Mouse (Mus musculus): ENCODE measurements around the gene Mroh2a. TPM values are rescaled to one million over a fixed set of nuclear protein-coding genes. Genes with fewer than 3 reads are reported as not detected.

Mroh2a gene
- total RNA-seq (2023) = 0.12 to 0.67 TPM (median 0.44 TPM) in 4 replicates

DNA sequence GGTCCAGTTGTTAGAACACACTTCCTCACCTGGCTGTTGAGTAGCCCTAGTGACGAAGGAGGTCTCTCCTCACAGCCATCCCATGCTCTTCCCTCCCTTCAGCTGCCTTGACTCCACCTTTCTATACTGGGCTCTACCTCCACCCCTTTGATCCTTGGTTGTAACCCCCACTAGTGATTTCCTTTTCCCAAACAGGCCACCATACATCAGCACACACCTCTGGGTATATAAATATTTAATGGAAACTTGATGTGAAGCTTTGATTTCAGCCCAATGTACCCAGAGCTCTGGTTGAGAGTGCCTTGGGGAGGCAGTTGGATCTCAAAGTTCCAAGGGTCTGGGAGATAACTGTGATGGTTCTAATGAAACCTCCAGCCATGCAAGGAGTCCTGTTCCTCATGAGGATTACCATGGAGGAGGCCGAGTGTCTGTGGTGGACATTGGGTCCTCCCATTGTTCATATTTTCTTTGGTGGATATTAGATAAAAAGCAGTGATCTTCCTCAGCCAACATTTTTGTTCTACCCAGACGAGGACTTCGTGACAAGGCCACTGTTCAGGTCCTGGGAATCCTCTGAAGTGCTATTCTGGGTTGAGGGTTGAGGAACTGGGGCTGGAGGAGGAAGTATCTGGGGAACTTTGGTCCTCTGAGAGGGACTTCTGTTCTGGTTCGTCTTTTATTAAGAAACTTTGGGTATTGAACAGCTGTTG lies at the start of gene Mroh2a:
Gene Mroh2a, plus strand, starts transcription at position 317 of the 710 bp plus-strand sequence.

DNA sequence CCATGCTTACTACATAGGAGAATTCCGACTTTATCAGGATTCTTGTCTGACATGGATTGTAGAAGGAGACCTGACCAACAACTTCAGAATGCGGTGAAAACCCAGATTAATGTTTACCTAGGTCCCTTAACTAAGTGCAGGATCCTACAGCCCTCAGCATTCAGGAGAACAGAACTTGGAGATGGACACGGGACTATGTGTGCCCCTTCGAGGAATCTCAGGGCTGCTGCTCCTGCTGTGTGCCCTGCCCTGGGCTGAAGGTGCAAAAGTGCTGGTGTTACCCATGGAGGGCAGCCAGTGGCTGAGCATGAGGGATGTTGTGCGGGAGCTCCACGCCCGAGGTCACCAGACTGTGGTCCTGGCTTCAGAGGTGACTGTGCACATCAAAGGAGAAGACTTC lies 26.3 kb upstream of the Mroh2a start, which contains the start of gene Ugt1a2:
Gene Ugt1a2, plus strand, starts transcription at position 146 of the 400 bp plus-strand sequence.

DNA sequence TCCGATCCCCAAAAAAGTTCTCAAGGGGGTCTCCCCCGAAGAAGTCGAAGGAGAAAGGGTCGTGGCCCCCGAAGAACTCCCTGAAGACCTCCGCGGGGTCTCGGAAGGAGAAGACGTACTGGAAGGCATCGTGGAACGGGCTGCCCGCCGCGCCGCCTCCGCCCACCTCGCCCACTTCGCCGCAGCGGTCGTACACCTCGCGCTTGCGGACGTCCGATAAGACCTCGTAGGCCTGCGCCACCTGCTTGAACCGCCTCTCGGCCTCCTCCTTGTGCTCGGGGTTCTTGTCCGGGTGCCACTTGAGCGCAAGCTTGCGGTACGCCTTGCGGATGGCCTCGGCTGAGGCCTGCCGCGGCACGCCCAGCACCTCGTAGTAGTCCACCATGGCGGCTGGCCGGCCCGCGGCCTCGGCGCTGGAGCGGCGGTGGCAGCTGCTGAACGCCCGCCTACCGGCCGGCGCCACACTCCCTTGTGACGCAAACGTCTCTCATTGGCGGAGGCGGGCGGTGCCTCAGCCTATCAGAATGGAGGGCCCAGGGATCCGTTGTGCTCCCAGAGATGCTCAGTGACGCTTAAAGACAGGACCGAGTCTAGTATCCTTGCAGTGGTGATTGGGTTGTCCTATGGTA lies 21.4 kb upstream of the Mroh2a start, which contains the start of gene Dnajb3:
Gene Dnajb3, minus strand, starts transcription at position 489 of the 629 bp plus-strand sequence.

DNA sequence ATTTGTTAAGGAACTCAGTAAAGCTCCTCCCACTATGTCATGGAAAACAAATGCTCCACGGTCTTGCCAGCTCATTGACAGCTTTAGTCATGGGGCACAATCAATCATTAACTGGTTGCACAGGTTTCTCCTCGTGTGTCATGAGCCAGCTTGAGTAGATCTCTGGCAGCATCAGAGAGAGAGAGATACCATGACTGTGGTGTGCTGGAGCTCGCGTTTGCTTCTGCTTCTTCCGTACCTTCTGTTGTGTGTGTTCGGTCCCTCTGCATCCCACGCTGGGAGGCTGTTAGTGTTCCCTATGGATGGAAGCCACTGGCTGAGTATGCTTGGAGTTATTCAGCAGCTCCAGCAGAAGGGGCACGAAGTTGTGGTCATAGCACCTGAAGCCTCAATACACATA lies 15.0 kb upstream of the Mroh2a start, which contains the start of gene Ugt1a1:
Gene Ugt1a1, plus strand, starts transcription at position 148 of the 400 bp plus-strand sequence.

DNA sequence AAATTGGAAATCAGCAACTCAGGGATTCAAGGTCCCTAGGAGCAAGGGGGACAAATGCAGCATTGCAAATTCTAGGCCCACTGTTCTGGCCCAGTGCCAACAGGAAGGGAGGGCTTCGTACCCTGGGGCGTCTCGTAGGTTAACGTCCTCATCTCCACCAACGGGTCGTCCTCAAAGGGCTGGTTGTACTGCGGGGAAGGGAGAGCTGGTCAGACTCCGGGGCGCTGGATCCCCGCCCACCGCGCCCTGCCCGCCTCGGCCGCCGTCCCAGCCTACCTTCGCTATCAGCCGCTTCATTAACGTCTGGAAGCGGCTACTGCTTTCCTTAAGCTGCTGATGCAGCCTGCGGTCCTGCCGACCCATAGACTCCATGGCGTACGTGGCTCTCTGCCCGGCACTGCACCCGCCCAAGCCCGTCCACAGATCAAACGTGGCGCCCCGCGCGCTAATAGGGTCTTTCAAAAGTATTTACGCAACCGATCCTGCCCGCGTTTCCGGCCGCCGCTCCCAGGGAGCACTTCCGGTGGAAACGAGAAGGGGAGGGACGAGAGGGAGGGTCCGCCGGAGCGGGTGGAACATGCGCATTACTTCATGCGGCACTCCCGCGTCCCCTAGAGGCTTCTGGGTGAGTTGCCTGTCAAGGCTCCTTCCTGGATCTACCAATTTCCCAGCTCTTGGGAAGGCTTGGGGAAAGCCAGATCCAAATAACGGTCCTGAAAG lies 50.5 kb downstream of the Mroh2a start, which contains the start of the genes Hjurp and Trpm8:
Gene Hjurp, minus strand, starts transcription at position 536 of the 720 bp plus-strand sequence.
Gene Trpm8, plus strand, starts transcription at position 564 of the 720 bp plus-strand sequence.

Other genes starting within 250 kb of the Mroh2a start
- gene Usp40, start 218.4 kb upstream of the Mroh2a start, total RNA-seq (2023) = 18.8 to 23.7 TPM (median 19.7 TPM) in 4 replicates
- gene Ugt1a10, start 171.6 kb upstream of the Mroh2a start, total RNA-seq (2023) = not detected in 4 replicates
- not detected in 4 replicates for gene Ugt1a9, start 156.2 kb upstream of the Mroh2a start, total RNA-seq (2023)
- gene Ugt1a8, start 139.2 kb upstream of the Mroh2a start, total RNA-seq (2023) = not detected in 4 replicates
- 0.33 to 1.2 TPM in 2 of 4 replicates, not detected in the others for gene Ugt1a7c, start 131.9 kb upstream of the Mroh2a start, total RNA-seq (2023)
- 0.33 to 0.52 TPM in 2 of 4 replicates, not detected in the others for gene Ugt1a6b, start 123.7 kb upstream of the Mroh2a start, total RNA-seq (2023)
- gene Ugt1a6a, start 92.2 kb upstream of the Mroh2a start, total RNA-seq (2023) = not detected in 4 replicates
- gene Ugt1a5, start 61.0 kb upstream of the Mroh2a start, total RNA-seq (2023) = not detected in 4 replicates
- gene Ugt1a2, start 26.4 kb upstream of the Mroh2a start, total RNA-seq (2023) = not detected in 4 replicates
- gene Dnajb3, start 21.2 kb upstream of the Mroh2a start, total RNA-seq (2023) = 1.4 to 1.7 TPM in 2 of 4 replicates, not detected in the others
- gene Ugt1a1, start 15.0 kb upstream of the Mroh2a start, total RNA-seq (2023) = not detected in 4 replicates
- gene Hjurp, start 50.6 kb downstream of the Mroh2a start, total RNA-seq (2023) = 64.8 to 74.5 TPM (median 71.7 TPM) in 4 replicates
- gene Trpm8, start 50.7 kb downstream of the Mroh2a start, total RNA-seq (2023) = not detected in 4 replicates
- not detected in 4 replicates for gene Spp2, start 180.0 kb downstream of the Mroh2a start, total RNA-seq (2023)

Data from B cell, adult 62 days (primary cell).